20 mouse cellular contexts compared by ENCODE assay signal in the genomic region with DNA sequence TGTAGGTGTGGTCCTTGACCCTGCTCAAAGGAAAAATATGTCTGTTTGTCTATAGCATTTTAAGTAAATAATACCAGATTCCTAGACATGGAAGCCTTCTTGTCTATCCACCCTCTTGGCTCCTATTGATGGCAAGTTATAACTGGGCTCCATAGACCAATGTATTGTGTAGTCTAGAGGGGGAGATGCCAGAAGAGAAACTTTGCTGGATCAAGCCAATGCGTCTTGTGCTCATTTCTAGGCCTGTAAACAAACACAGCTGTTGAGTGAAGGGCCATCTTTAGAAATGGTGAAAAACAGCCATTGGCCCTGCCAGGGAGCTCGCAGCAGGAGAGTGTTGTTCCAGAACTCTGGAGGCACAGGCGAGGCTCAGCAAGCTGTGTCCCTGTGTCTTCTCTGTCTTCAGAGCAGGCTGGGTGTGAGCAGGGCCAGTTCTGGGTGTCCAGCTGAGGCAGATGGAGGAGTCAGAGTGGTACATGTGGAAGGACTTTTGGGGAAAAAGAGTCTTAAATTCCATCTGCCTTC. TPM values are rescaled to one million over a fixed set of nuclear protein-coding genes. Genes with fewer than 3 reads are reported as not detected.
"Had no signal": no experiment of that assay in that cellular context is flagged by ENCODE, and none has a peak within 500 bp of the region (broad histone marks: within the 10 kb centered on the region; RNA-seq: fewer than 3 reads in every experiment).

No protein-coding gene starts in this region.

- DNase-seq: kidney, adult 11 months; kidney, adult 8-10 months; kidney, postnatal 10 days; kidney, postnatal 36 days; layer of hippocampus, postnatal 36 days; liver, embryonic 13.5 days; right cerebral cortex, adult 18-20 months; right cerebral cortex, postnatal 14 days; right cerebral cortex, postnatal 4 days; thymus, adult 2 months; thymus, postnatal 14 days; thymus, postnatal 4 days had no signal

- H3K27me3 ChIP-seq: kidney, embryonic 15.5 days; liver, embryonic 13.5 days; midbrain, embryonic 12.5 days; midbrain, embryonic 15.5 days; neural tube, embryonic 12.5 days; neural tube, embryonic 15.5 days had no signal

- H3K9me3 ChIP-seq: kidney, embryonic 15.5 days; liver, embryonic 13.5 days; midbrain, embryonic 12.5 days; midbrain, embryonic 15.5 days; neural tube, embryonic 12.5 days; neural tube, embryonic 15.5 days had no signal

- H3K9ac ChIP-seq: kidney, embryonic 15.5 days; liver, embryonic 13.5 days; midbrain, embryonic 12.5 days; midbrain, embryonic 15.5 days; neural tube, embryonic 12.5 days; neural tube, embryonic 15.5 days had no signal

- H3K4me3 ChIP-seq: kidney, embryonic 15.5 days; left cerebral cortex, adult 2 months; liver, embryonic 13.5 days; midbrain, embryonic 12.5 days; midbrain, embryonic 15.5 days; neural tube, embryonic 12.5 days; neural tube, embryonic 15.5 days had no signal

- H3K36me3 ChIP-seq: kidney, embryonic 15.5 days; liver, embryonic 13.5 days; midbrain, embryonic 12.5 days; midbrain, embryonic 15.5 days; neural tube, embryonic 12.5 days; neural tube, embryonic 15.5 days had no signal

- ATAC-seq: midbrain, embryonic 15.5 days had no signal

- H3K4me2 ChIP-seq: kidney, embryonic 15.5 days; liver, embryonic 13.5 days; midbrain, embryonic 12.5 days; midbrain, embryonic 15.5 days; neural tube, embryonic 12.5 days; neural tube, embryonic 15.5 days had no signal

- H3K4me1 ChIP-seq: kidney, embryonic 15.5 days; liver, embryonic 13.5 days; midbrain, embryonic 12.5 days; midbrain, embryonic 15.5 days; neural tube, embryonic 12.5 days; neural tube, embryonic 15.5 days had no signal

- H3K27ac ChIP-seq: kidney, embryonic 15.5 days; left cerebral cortex, adult 2 months; liver, embryonic 13.5 days; macrophage; midbrain, embryonic 12.5 days; midbrain, embryonic 15.5 days; neural tube, embryonic 12.5 days; neural tube, embryonic 15.5 days; stomach, postnatal 0 days had no signal

RNA-seq across cellular contexts. Expression of gene Bmp6, which starts 41.2 kb away (rescaled TPM):
- polyA plus RNA-seq: macrophage had no signal
